Mouse (Mus musculus) erythroblast, embryonic 14.5 days (primary cell): Measurements from ENCODE around the gene Prss38. TPM values are rescaled to one million over a fixed set of nuclear protein-coding genes. Genes with fewer than 3 reads are reported as not detected.

Experiments used
- H3K27me3 ChIP-seq: 2 replicates; pipeline ENCODE4 v1.6.1; 2012; ENCODE audit warnings: inconsistent platforms; ENCODE audit not compliant: control insufficient read depth
- H3K36me3 ChIP-seq: 2 replicates; pipeline ENCODE4 v1.6.1; 2012; ENCODE audit warnings: mild to moderate bottlenecking, inconsistent platforms; ENCODE audit not compliant: control insufficient read depth
- H3K4me1 ChIP-seq: 2 replicates; pipeline ENCODE4 v1.6.1; 2012; ENCODE audit warnings: inconsistent platforms; ENCODE audit not compliant: control insufficient read depth
- H3K4me3 ChIP-seq: replicated peaks from 2 replicates; pipeline ENCODE3; 2012; ENCODE audit warnings: moderate library complexity, mild to moderate bottlenecking, inconsistent platforms
- H3K9me3 ChIP-seq: 2 replicates; pipeline ENCODE4 v1.6.1; 2012; ENCODE audit warnings: low read length, inconsistent platforms, mixed read lengths; ENCODE audit not compliant: control insufficient read depth
- GATA1 ChIP-seq: IDR thresholded peaks from 2 replicates; pipeline ENCODE4 v1.6.1; 2012; ENCODE audit warnings: low read length, inconsistent platforms, mixed read lengths
- TAL1 ChIP-seq: IDR thresholded peaks from 3 replicates; pipeline ENCODE4 v1.6.1; 2012; ENCODE audit warnings: low read length, inconsistent platforms, mixed read lengths
- polyA plus RNA-seq: library from polyadenylated mRNA; stranded (reverse); fragments of >175 nt; gene quantifications from 2 replicates; pipeline ENCODE4 v1.2.3, GENCODE M21; 2012

Gene Prss38
- polyA plus RNA-seq, 1 experiment, result not detected

DNA sequence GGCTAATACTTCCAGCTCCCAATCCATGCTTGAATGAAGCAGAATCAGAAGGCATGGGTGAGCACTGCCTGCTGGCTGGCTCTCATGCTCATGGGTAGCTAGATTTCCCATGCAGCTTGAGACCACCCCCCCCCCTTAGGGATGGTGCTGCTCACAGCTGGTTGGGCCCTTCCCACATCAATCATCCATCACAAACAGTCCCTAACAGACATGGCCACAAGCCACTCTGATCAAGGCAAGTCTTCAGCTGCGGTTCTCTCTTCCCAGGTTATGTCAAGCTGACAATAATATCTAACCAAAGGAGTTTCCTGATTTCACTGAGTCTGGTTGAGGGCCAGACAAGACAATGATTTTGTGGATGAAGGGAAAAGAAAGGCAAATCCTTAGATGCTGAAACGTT lies 25.4 kb upstream of the Prss38 start:
- Histone ChIP-seq H3K9me3 (no peaks in the 10 kb centered on the region), H3K4me1 (peaks cover 6% of the 10 kb centered on the region), H3K4me3 (no peak overlapping the region), H3K36me3 (peaks cover 1% of the 10 kb centered on the region), H3K27me3 (peaks cover 10% of the 10 kb centered on the region)
- TF ChIP-seq TAL1 (no peak), GATA1 (no peak)

DNA sequence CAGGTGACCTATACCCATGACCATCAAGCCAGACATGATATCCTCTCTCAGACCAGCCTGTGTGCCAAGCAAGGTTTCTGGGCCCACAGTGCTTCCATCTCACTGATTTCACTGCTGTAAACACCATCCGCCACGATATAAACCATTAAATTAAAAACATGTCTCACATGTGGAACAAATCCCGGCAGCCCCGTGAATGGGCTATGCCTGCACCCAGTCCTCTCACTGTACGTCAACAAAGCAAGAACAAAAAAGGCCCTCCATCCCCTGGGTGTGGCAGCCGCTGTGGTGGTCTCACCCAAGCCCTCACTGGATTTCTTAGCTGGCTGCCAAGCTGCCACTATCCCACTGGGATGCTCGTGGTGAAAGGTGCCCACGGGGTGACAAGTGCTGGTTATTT lies 24.4 kb upstream of the Prss38 start:
- peaks cover 6% of the 10 kb centered on the region for H3K4me1 ChIP-seq
- no peaks in the 10 kb centered on the region; the same call in 1 of the 2 replicates for H3K36me3 ChIP-seq
- H3K9me3 ChIP-seq, result no peaks in the 10 kb centered on the region
- H3K27me3 ChIP-seq, result peaks cover 10% of the 10 kb centered on the region
- H3K4me3 ChIP-seq, result no peak overlapping the region
- TF ChIP-seq GATA1, result no peak
- TF ChIP-seq TAL1, result no peak

DNA sequence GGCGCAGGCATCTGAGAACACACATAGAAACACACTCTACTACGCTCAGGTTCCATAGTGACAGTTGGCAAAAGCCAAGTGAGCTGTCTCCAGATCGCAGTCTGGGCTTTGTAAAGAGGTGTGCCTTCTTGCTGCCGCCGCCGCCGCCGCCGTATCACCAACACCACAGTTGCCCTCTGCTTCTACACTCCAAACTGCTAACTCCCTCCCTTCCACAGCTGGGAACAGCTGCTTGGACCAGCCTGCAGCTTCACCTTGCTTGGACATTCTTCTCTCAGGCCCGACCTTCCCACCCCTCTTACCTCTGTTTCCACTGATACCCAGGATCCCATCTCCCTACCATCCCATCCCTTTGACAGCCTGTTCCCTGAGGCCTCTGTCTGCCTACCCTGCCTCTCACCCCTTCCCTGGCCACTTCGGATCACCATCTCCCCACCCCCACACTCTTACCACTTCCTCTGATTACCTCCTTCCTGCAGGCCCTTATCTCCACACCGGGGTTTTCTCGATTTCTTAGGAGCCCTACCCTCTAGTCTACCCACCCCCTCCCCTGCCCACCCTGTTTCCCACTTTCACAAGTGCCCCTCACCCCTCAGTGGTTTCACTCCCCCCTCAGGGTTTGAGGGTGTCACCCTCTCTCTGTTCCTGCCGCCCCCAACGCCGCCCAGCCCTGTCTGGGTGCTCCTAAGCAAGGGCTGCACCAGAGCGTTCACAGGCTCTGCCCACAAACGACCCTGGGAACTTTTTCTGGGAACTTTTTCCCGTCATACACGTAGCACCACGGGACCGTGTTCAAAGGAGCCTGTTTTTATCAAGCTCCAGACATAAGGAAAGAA lies 22.3 kb upstream of the Prss38 start:
- no peak for TF ChIP-seq TAL1
- TF ChIP-seq GATA1, result no peak
- peaks cover 10% of the 10 kb centered on the region for H3K27me3 ChIP-seq
- no peak overlapping the region for H3K4me3 ChIP-seq
- H3K36me3 ChIP-seq, result no peaks in the 10 kb centered on the region; the same call in 1 of the 2 replicates
- H3K4me1 ChIP-seq, result peaks cover 6% of the 10 kb centered on the region
- no peaks in the 10 kb centered on the region for H3K9me3 ChIP-seq

DNA sequence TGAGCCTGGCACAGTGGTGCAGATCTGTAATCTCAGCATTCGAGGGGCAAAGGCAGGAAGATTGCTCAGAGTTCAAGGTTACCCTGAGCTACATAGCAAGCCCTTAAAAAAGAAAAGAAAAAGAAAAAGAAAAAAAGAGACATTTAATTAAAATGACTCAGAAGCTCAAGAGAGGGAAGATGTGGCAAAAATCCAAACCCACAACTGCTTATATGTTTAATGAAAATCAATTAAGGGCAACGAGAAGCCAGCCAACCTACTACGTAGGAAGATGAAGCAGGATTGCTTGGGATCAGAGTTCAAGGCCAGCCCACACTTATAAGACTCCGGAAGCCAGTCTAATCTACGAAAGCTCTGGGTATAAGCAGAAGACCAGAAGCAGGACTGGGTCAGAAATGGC lies 19.0 kb upstream of the Prss38 start:
- Histone ChIP-seq H3K4me3 (no peak overlapping the region), H3K36me3 (no peaks in the 10 kb centered on the region), H3K4me1 (peaks cover 6% of the 10 kb centered on the region), H3K9me3 (no peaks in the 10 kb centered on the region), H3K27me3 (peaks cover 10% of the 10 kb centered on the region)
- no peak for TF ChIP-seq GATA1
- no peak for TF ChIP-seq TAL1

DNA sequence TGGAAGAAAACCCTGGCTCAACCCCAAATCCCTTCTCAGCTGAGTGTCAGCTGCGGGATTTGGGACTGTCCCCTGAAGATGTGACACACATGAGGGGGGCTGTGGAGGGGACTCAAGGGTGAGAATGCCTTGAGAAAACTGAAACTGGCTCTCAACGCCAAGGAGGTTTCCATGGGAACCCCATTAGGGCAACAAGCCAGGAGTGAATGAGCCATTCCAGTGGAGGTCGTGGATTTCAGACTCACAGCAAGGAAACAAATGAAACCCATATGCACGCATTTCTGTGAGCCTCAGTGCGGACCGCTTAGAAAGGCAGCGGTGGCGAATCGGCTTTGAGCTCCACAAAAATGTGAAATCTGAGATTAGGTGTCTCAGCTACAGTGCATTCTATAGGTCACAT lies 18.1 kb upstream of the Prss38 start:
- Histone ChIP-seq H3K36me3 (no peaks in the 10 kb centered on the region), H3K9me3 (no peaks in the 10 kb centered on the region), H3K27me3 (peaks cover 10% of the 10 kb centered on the region), H3K4me1 (peaks cover 6% of the 10 kb centered on the region), H3K4me3 (no peak overlapping the region)
- TF ChIP-seq GATA1 (no peak), TAL1 (no peak)

DNA sequence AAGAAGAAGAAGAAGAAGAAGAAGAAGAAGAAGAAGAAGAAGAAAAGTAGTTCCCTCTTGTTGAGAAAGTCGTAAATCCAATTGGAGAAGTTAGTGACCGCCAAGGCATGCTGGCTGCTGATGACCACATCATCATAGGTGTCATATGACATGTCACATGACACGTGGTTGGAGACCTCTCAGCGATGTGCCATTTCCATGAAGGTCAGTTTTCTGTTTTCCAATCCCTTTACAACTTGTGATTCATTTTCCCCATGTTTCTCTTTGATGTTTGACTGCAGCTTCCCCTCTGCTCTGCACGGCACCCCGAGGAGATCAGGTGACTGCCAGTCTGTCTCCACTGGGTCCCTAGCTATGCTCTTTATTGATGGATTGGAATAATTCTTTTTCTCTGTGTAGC lies 16.8 kb upstream of the Prss38 start:
- no peak for TF ChIP-seq GATA1
- TF ChIP-seq TAL1, result no peak
- Histone ChIP-seq H3K27me3 (peaks cover 2% of the 10 kb centered on the region), H3K4me3 (no peak overlapping the region), H3K4me1 (peaks cover 2% of the 10 kb centered on the region; the same call in 1 of the 2 replicates), H3K9me3 (no peaks in the 10 kb centered on the region), H3K36me3 (no peaks in the 10 kb centered on the region)

DNA sequence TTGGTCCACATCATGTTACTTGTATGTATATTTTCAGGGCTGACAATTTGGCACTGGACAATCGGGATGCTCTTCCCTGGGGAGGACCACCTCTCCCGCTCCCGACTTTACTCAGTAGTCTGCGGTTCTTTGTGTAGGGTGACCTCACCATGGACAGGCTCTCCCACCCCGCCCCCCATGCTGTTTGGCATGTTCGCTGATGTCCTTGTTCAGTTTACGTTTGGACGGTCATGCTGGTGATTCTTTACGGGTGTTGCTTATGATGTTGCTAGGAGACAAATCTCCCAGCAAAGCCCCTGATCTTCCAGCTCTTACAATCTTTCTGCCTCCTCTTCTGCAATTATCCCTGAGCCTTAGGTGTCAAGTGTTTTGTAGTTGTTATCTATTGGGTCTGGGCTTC lies 15.0 kb upstream of the Prss38 start:
- Histone ChIP-seq H3K9me3 (no peaks in the 10 kb centered on the region), H3K4me1 (no peaks in the 10 kb centered on the region), H3K4me3 (no peak overlapping the region), H3K36me3 (no peaks in the 10 kb centered on the region), H3K27me3 (no peaks in the 10 kb centered on the region)
- TF ChIP-seq TAL1, result no peak
- no peak for TF ChIP-seq GATA1

DNA sequence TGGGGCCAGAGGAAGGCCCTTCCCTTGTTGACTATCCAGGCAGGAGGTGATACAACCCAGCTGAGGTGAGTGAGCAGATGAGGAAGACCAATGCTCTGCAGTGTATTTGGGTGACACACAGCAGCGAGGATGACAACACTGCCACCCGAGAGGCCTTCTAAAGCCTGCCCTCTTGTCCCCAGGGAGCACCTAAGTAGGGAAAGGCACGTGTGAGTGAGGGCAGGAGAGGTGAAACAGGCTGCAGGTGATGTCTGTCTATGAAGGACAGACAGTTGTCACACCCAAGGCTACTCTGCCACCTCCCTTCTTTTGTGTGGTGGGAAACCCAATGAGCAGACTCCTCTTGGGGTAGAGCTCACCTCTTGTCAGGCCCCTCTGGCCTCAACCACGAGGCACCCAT lies 14.2 kb upstream of the Prss38 start:
- TF ChIP-seq TAL1, result no peak
- no peak for TF ChIP-seq GATA1
- no peak overlapping the region for H3K4me3 ChIP-seq
- H3K36me3 ChIP-seq, result no peaks in the 10 kb centered on the region
- H3K9me3 ChIP-seq, result no peaks in the 10 kb centered on the region
- H3K4me1 ChIP-seq, result no peaks in the 10 kb centered on the region
- H3K27me3 ChIP-seq, result peaks cover 2% of the 10 kb centered on the region; the same call in 1 of the 2 replicates

DNA sequence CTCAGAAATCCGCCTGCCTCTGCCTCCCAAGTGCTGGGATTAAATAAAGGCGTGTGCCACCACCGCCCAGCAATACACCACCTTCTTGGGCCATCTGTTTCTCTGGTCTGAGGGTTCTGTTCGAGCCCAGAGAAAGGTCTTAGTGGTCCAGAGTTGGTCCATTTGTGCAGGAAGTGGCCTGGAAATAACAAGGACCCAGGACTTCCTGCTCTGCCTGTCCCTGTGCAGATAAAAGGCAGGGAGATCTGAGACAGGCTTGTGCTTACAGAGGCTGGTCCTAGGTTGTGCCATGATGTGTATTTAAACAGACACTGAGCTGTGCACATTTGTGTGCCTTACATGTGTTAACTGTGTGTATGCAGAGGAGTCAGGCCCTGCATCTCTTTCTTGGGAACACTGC lies 13.3 kb upstream of the Prss38 start:
- TF ChIP-seq TAL1 (no peak), GATA1 (no peak)
- no peaks in the 10 kb centered on the region for H3K4me1 ChIP-seq
- no peak overlapping the region for H3K4me3 ChIP-seq
- H3K36me3 ChIP-seq, result no peaks in the 10 kb centered on the region
- H3K9me3 ChIP-seq, result no peaks in the 10 kb centered on the region
- H3K27me3 ChIP-seq, result peaks cover 2% of the 10 kb centered on the region; the same call in 1 of the 2 replicates
